Mouse (Mus musculus): Measurements from ENCODE around the gene Ppp1ca. TPM values are rescaled to one million over a fixed set of nuclear protein-coding genes. Genes with fewer than 3 reads are reported as not detected.

Ppp1ca gene
- polyA plus RNA-seq (2012; rRNA removed) = 380 and 382 TPM in 2 replicates

GRCm38 (mm10) chr19:4191528-4192250, at the start of gene Ppp1ca:
Gene Ppp1ca (plus strand): TSS chr19:4192065.

DNA sequence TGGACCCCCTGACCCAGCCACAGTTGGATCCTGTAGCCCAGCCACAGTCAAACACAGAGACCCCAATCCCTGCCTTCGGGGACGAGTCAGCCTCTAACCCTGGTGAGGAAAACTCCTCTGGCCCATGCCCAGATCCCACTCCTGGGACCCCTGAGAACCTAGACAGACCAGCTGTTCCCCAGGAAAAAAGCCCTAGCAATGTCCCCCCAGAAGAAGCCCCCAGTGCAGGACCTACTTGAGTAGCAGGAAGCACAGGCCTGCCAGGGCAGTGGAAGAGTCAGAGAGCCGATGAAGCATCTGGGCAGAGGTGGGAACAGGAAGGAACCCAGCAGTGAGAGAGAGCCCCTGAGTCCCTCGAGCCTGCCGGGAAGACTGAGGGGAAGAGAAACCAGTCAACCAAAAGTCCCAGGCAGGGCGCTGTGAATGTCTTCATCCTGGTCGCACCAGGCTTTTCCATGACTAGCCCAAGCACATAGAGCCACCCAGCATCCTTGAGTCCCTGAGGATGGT, 48.1 kb upstream of the Ppp1ca start, which contains the start of gene Cabp4:
Gene Cabp4, minus strand, starts transcription at position 275 of the 510 bp plus-strand sequence.

DNA sequence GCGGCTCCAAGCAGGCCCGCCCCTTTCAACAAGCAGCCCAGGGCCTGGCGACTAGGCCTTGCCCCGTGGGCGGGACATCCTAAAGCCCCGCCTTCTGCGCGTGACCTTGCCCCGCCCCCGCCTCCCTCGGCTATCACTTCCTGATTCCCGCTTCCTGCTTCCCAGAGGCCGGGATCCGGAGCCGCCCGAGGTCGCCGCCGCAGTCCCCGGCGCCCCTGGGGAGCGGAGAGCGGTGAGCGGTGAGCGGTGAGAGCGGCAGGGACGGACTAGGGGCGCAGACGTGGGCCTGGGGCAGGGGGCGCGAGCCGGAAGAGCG, 43.4 kb upstream of the Ppp1ca start, which contains the start of gene Coro1b:
Gene Coro1b, plus strand, starts transcription at position 129 of the 316 bp plus-strand sequence.

GRCm38 (mm10) chr19:4153232-4153654, 38.6 kb upstream of the Ppp1ca start, which contains the start of gene Ptprcap:
Gene Ptprcap (plus strand): TSS chr19:4153604.

GRCm38 (mm10) chr19:4162646-4163542, 29.0 kb upstream of the Ppp1ca start, which contains the start of gene Rps6kb2:
Gene Rps6kb2 (minus strand): TSS chr19:4163354.

DNA sequence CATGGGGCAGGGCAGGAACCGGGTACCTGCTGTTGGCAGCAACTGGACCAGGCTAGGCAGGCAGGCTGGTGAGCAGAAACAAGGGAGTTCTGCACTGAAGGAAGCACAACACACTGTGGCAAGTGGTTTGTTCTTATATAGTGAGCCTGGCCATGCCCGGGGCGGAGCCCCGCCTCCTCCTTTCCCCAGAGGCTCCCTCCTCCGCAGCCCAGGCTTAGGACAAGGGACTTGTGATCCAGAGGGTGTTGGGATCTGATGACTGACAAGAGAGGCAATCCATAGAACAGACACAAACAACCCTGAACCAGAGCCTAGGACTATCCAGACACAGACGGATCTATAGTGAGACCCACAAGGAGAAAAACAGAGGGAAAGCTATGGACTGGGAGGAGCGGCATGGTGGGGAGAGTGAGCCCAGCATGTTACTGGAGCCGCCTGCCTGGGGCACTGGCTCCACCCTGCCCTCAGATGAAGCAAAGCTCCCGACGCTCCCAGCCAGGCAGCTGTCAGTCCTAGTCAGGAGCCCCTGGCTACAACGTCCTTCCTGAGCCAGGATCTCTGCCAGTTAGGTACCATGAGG, 16.4 kb upstream of the Ppp1ca start, which contains the start of gene Carns1:
Gene Carns1, minus strand, starts transcription at position 112 of the 580 bp plus-strand sequence.

GRCm38 (mm10) chr19:4190831-4191334, 982 bp upstream of the Ppp1ca start, which contains the start of gene Tbc1d10c:
Gene Tbc1d10c (minus strand): TSS chr19:4191284.

GRCm38 (mm10) chr19:4201291-4201909, 9.5 kb downstream of the Ppp1ca start, which contains the start of gene Rad9a:
Gene Rad9a (minus strand): TSS chr19:4201662.

DNA sequence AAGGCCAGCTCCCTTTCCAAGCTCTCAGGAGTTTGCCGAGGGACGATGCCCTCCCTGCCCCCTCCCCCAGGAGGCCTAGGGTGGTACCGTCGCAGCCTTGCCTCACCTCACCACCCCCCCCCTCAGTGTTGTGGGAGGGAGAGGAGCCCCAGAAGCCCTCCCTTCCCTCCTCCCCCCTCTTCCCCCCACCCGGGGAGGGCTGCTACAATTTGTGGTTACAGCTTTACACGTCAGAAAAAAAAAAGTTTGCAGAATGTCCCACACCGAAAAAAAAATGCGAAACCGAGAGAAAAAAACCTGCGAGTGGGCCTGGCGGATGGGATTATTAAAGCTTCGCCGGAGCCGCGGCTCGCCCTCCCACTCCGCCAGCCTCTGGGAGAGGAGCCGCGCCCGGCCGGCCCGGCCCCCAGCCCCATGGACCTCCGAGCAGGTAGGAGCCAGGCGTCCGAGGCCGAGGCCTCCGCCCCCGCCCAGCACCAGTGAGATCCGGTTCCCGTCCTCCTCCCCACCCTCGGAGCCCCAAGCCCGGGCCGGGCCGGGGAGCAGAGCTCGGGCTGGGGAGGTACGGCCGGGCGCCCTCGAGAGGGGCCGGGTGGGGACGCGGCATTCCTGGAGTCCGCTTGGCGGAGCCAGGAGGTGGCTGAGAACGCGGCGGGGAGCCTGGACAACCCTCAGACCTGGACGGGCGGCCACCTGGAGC, 22.4 kb downstream of the Ppp1ca start, which contains the start of the genes Clcf1 and AC109138.7:
Gene Clcf1, plus strand, starts transcription at position 168 of the 700 bp plus-strand sequence.
Gene AC109138.7, plus strand, starts transcription at position 287 of the 700 bp plus-strand sequence.

DNA sequence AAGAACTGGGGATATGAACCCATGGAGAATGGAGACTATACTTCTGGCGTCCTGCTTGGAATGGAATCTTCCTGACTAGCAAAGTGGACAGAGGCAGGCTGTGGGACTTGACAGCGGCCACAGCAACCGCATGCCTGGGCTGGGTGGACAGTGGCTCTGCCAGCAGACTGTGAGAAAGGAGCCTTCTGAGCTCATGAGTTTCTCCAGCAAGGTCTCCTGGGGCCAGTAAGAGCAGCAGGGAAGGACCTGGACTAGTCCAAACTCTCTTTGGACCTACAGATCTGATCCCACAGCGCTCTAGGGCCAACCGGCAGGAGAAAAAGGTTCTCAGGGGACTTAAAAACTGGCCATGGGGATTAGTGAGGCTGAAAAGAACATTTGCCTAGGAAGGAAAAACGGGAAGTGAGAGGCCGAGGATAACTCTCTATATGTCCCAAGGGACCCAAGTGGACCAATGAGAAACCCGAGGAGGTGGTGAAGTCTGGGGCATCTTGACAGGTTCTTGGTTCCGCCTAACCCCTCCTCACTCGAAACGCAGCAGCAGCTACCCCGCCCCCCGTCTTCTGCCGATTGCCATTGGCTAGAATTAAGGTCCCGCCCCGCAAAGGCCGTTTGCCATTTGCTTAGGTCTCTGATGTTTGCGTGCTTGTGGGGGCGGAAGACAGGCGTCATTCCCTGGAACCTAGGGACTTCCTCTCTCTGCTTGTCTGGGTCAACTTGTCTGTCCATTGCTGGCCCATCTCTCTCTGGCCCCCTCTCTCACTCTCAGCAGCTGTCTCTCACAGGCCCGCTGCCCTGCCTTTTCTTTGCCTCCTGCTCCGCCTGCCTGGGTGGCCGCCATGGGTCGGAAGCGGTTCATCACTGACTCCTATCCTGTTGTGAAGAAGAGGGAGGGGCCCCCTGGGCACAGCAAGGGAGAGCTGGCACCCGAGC, 39.7 kb downstream of the Ppp1ca start, which contains the start of gene Pold4:
Gene Pold4, plus strand, starts transcription at position 647 of the 933 bp plus-strand sequence.

Other genes with a start within 250 kb of the Ppp1ca start
- gene Aldh3b3, start 233.4 kb upstream of the Ppp1ca start, polyA plus RNA-seq (2012; rRNA removed) = 0.03 TPM in 2 replicates
- gene Aldh3b2, start 219.7 kb upstream of the Ppp1ca start, polyA plus RNA-seq (2012; rRNA removed) = 1.4 and 1.5 TPM in 2 replicates
- gene Acy3, start 205.5 kb upstream of the Ppp1ca start, polyA plus RNA-seq (2012; rRNA removed) = 2.5 and 3.3 TPM in 2 replicates
- 0.04 and 0.07 TPM in 2 replicates for gene Tbx10, start 199.3 kb upstream of the Ppp1ca start, polyA plus RNA-seq (2012; rRNA removed)
- gene Nudt8, start 191.5 kb upstream of the Ppp1ca start, polyA plus RNA-seq (2012; rRNA removed) = 10.6 and 16.8 TPM in 2 replicates
- gene Gm49405, start 191.4 kb upstream of the Ppp1ca start, polyA plus RNA-seq (2012; rRNA removed) = 8.0 and 9.6 TPM in 2 replicates
- gene Doc2g, start 188.8 kb upstream of the Ppp1ca start, polyA plus RNA-seq (2012; rRNA removed) = 25.8 and 27.8 TPM in 2 replicates
- 204 and 205 TPM in 2 replicates for gene Ndufv1, start 179.3 kb upstream of the Ppp1ca start, polyA plus RNA-seq (2012; rRNA removed)
- 361 and 368 TPM in 2 replicates for gene Gstp1, start 154.1 kb upstream of the Ppp1ca start, polyA plus RNA-seq (2012; rRNA removed)
- 3.1 and 10.4 TPM in 2 replicates for gene Gstp2, start 146.0 kb upstream of the Ppp1ca start, polyA plus RNA-seq (2012; rRNA removed)
- not detected in 2 replicates for gene Gstp3, start 132.5 kb upstream of the Ppp1ca start, polyA plus RNA-seq (2012; rRNA removed)
- gene Cabp2, start 110.5 kb upstream of the Ppp1ca start, polyA plus RNA-seq (2012; rRNA removed) = 0.25 TPM in 1 of 2 replicates, not detected in the other
- 61.3 and 62.9 TPM in 2 replicates for gene Cdk2ap2, start 94.9 kb upstream of the Ppp1ca start, polyA plus RNA-seq (2012; rRNA removed)
- gene Pitpnm1, start 92.1 kb upstream of the Ppp1ca start, polyA plus RNA-seq (2012; rRNA removed) = 217 and 226 TPM in 2 replicates
- 116 and 124 TPM in 2 replicates for gene Aip, start 66.2 kb upstream of the Ppp1ca start, polyA plus RNA-seq (2012; rRNA removed)
- gene Gpr152, start 52.3 kb upstream of the Ppp1ca start, polyA plus RNA-seq (2012; rRNA removed) = 0.03 and 0.06 TPM in 2 replicates
- gene Cabp4, start 48.0 kb upstream of the Ppp1ca start, polyA plus RNA-seq (2012; rRNA removed) = 0.08 and 0.12 TPM in 2 replicates
- gene Coro1b, start 43.4 kb upstream of the Ppp1ca start, polyA plus RNA-seq (2012; rRNA removed) = 261 and 276 TPM in 2 replicates
- gene Ptprcap, start 38.5 kb upstream of the Ppp1ca start, polyA plus RNA-seq (2012; rRNA removed) = 1.1 and 1.3 TPM in 2 replicates
- 60.8 and 68.3 TPM in 2 replicates for gene Rps6kb2, start 28.7 kb upstream of the Ppp1ca start, polyA plus RNA-seq (2012; rRNA removed)
- gene Carns1, start 16.6 kb upstream of the Ppp1ca start, polyA plus RNA-seq (2012; rRNA removed) = 4.6 and 4.9 TPM in 2 replicates
- 1.7 and 2.6 TPM in 2 replicates for gene Tbc1d10c, start 781 bp upstream of the Ppp1ca start, polyA plus RNA-seq (2012; rRNA removed)
- 30.2 and 30.5 TPM in 2 replicates for gene Rad9a, start 9.6 kb downstream of the Ppp1ca start, polyA plus RNA-seq (2012; rRNA removed)
- 3.0 and 3.1 TPM in 2 replicates for gene Clcf1, start 22.2 kb downstream of the Ppp1ca start, polyA plus RNA-seq (2012; rRNA removed)
- gene AC109138.7, start 22.3 kb downstream of the Ppp1ca start, polyA plus RNA-seq (2012; rRNA removed) = not detected in 2 replicates
- gene Pold4, start 39.8 kb downstream of the Ppp1ca start, polyA plus RNA-seq (2012; rRNA removed) = 29.7 and 31.3 TPM in 2 replicates
- gene Ssh3, start 77.1 kb downstream of the Ppp1ca start, polyA plus RNA-seq (2012; rRNA removed) = 75.1 and 87.8 TPM in 2 replicates
- gene Ankrd13d, start 91.1 kb downstream of the Ppp1ca start, polyA plus RNA-seq (2012; rRNA removed) = 85.6 and 86.4 TPM in 2 replicates
- gene Grk2, start 114.2 kb downstream of the Ppp1ca start, polyA plus RNA-seq (2012; rRNA removed) = 118 and 127 TPM in 2 replicates
- 66.0 and 69.0 TPM in 2 replicates for gene Kdm2a, start 206.2 kb downstream of the Ppp1ca start, polyA plus RNA-seq (2012; rRNA removed)
- gene Rhod, start 247.4 kb downstream of the Ppp1ca start, polyA plus RNA-seq (2012; rRNA removed) = 2.9 and 3.9 TPM in 2 replicates

Data from central nervous system, embryonic 18 days (tissue).